32 mouse cellular contexts compared by ENCODE assay signal in the genomic region with DNA sequence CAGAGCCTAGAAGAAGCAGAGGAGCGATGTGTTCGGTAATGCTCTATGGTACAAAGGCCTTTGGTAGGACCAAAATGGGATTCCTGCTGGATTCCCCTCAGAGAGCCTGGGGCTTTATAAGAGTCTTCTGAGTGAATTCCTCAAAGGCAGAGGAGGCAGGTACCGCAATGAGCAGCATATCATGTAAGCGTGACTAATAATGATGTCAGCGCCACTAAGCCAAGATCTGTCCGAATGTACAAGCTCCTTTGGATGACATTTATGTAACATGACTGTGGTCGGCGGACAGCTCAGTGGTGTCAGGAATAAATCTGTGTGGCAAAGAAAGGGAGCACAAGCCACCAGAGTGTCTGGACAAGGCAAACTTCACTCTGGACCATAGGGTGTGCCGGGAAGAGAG.
A peak's percentile ranks its signal among the peaks of the same experiment; 100 is the strongest.
DNase-seq lines count a peak whose midpoint lies in the region; ATAC-seq and TF ChIP-seq lines count a peak whose summit lies in the region.
"Had no signal": no experiment of that assay in that cellular context is flagged by ENCODE, and none has a peak within 500 bp of the region (broad histone marks: within the 10 kb centered on the region; RNA-seq: fewer than 3 reads in every experiment).

No protein-coding gene starts in this region.

- no peaks in the 10 kb centered on the region for H3K36me3 ChIP-seq in kidney, embryonic 16.5 days (ENCODE audit: insufficient read depth, low read length)
- H3K36me3 ChIP-seq in E14TG2a.4 (ENCODE audit: insufficient read depth, low read length) = no peaks in the 10 kb centered on the region
- H3K36me3 ChIP-seq in hindbrain, embryonic 11.5 days (ENCODE audit: control insufficient read depth, insufficient read depth, low read length) = no peaks in the 10 kb centered on the region
- H3K36me3 ChIP-seq: embryonic facial prominence, embryonic 12.5 days; forebrain, embryonic 10.5 days; forebrain, embryonic 15.5 days; liver, embryonic 12.5 days had no signal

- no peak for DNase-seq in kidney, postnatal 36 days
- DNase-seq in 3T3-L1 (ENCODE audit: low read depth, low spot score) (peak; percentile 95), adipocyte (ENCODE audit: low spot score) (peak; percentile 21)
- no peak for DNase-seq in hindbrain, embryonic 11.5 days (ENCODE audit: low spot score)
- no peak for DNase-seq in lung, adult 2 months
- DNase-seq: adrenal gland, postnatal 25 days; cerebellum, adult 18-20 months; cerebellum, postnatal 36 days; embryo, embryonic 11 days; gastrocnemius, adult 2 months; gastrocnemius, postnatal 36 days; heart, postnatal 36 days; kidney, adult 9 months; kidney, postnatal 14 days; liver, postnatal 0 days; lung, postnatal 4 days; right cerebral cortex, adult 18-20 months; spleen, adult 18-20 months; thymus, adult 2 months; thymus, postnatal 36 days had no signal

- H3K4me2 ChIP-seq in kidney, embryonic 16.5 days (replicated peaks; ENCODE audit: low read depth, low read length) = no peak overlapping the region
- no peak overlapping the region for H3K4me2 ChIP-seq in hindbrain, embryonic 11.5 days (replicated peaks; ENCODE audit: low read depth, low read length)
- H3K4me2 ChIP-seq: embryonic facial prominence, embryonic 12.5 days; forebrain, embryonic 15.5 days; hindbrain, embryonic 14.5 days; liver, embryonic 12.5 days had no signal

- ATAC-seq in kidney, embryonic 16.5 days (ENCODE audit: low FRiP score, low TSS enrichment) = 0 out of 2 replicates have a peak, but pooled peaks have one; percentile 27
- ATAC-seq in hindbrain, embryonic 11.5 days (ENCODE audit: low FRiP score) = no peak
- ATAC-seq: forebrain, embryonic 15.5 days; intestine, postnatal 0 days; liver, embryonic 12.5 days; liver, postnatal 0 days; lung, postnatal 0 days; midbrain, embryonic 16.5 days had no signal

- no peaks in the 10 kb centered on the region for H3K27me3 ChIP-seq in kidney, embryonic 16.5 days (ENCODE audit: insufficient read depth, low read length)
- H3K27me3 ChIP-seq in E14TG2a.4 (ENCODE audit: insufficient read depth, low read length) = no peaks in the 10 kb centered on the region
- H3K27me3 ChIP-seq in hindbrain, embryonic 11.5 days (ENCODE audit: control insufficient read depth, insufficient read depth, low read length) = no peaks in the 10 kb centered on the region
- H3K27me3 ChIP-seq: embryonic facial prominence, embryonic 12.5 days; forebrain, embryonic 15.5 days; liver, embryonic 12.5 days had no signal

- H3K4me3 ChIP-seq in kidney, embryonic 16.5 days (ENCODE audit: low read length) = no peak overlapping the region
- H3K4me3 ChIP-seq in E14TG2a.4 (replicated peaks; ENCODE audit: low read length) = peak overlapping the region; percentile 57
- H3K4me3 ChIP-seq in hindbrain, embryonic 11.5 days (ENCODE audit: low read depth, low read length) = no peak overlapping the region
- no peak overlapping the region for H3K4me3 ChIP-seq in lung, adult 2 months (replicated peaks; ENCODE audit: extremely low read depth, low read depth, low read length)
- H3K4me3 ChIP-seq: embryonic facial prominence, embryonic 12.5 days; forebrain, embryonic 10.5 days; forebrain, embryonic 15.5 days; gastrocnemius, adult 2 months; left cerebral cortex, adult 2 months; liver, embryonic 12.5 days; megakaryocyte, embryonic 14.5 days had no signal

- no peak overlapping the region for H3K27ac ChIP-seq in kidney, embryonic 16.5 days (ENCODE audit: low read length)
- H3K27ac ChIP-seq in hindbrain, embryonic 11.5 days (ENCODE audit: low read depth, low read length) = no peak overlapping the region
- H3K27ac ChIP-seq: embryonic facial prominence, embryonic 12.5 days; forebrain, embryonic 10.5 days; forebrain, embryonic 15.5 days; gastrocnemius, adult 2 months; hindbrain, embryonic 14.5 days; left cerebral cortex, adult 2 months; liver, embryonic 12.5 days had no signal

- H3K9ac ChIP-seq in kidney, embryonic 16.5 days (replicated peaks; ENCODE audit: low read length) = no peak overlapping the region
- no peak overlapping the region for H3K9ac ChIP-seq in hindbrain, embryonic 11.5 days (ENCODE audit: low read depth, low read length)
- H3K9ac ChIP-seq: embryonic facial prominence, embryonic 12.5 days; forebrain, embryonic 15.5 days; hindbrain, embryonic 14.5 days; liver, embryonic 12.5 days; liver, postnatal 0 days had no signal

- TF ChIP-seq CTCF in E14TG2a.4 (conservative IDR thresholded peaks at IDR 0.05; ENCODE audit: low read length) = no peak
- no peak for TF ChIP-seq CTCF in lung, adult 2 months (IDR thresholded peaks at IDR 0.05; ENCODE audit: insufficient read depth, low read length)

- no peaks in the 10 kb centered on the region for H3K4me1 ChIP-seq in kidney, embryonic 16.5 days (ENCODE audit: insufficient read depth, low read length)
- H3K4me1 ChIP-seq in E14TG2a.4 (replicated peaks; ENCODE audit: low read depth, low read length) = peaks cover 14% of the 10 kb centered on the region
- H3K4me1 ChIP-seq in hindbrain, embryonic 11.5 days (replicated peaks; ENCODE audit: control insufficient read depth, insufficient read depth, low read length) = no peaks in the 10 kb centered on the region
- H3K4me1 ChIP-seq in lung, adult 2 months (ENCODE audit: control insufficient read depth, insufficient read depth, low read length) = no peaks in the 10 kb centered on the region
- H3K4me1 ChIP-seq: embryonic facial prominence, embryonic 12.5 days; forebrain, embryonic 10.5 days; forebrain, embryonic 15.5 days; liver, embryonic 12.5 days; megakaryocyte, embryonic 14.5 days had no signal

- H3K9me3 ChIP-seq in kidney, embryonic 16.5 days (ENCODE audit: low read length) = no peaks in the 10 kb centered on the region
- no peaks in the 10 kb centered on the region for H3K9me3 ChIP-seq in E14TG2a.4 (ENCODE audit: low read length)
- H3K9me3 ChIP-seq in hindbrain, embryonic 11.5 days (ENCODE audit: control insufficient read depth, low read length) = no peaks in the 10 kb centered on the region
- H3K9me3 ChIP-seq: embryonic facial prominence, embryonic 12.5 days; forebrain, embryonic 10.5 days; forebrain, embryonic 15.5 days; liver, embryonic 12.5 days had no signal

- WGBS in kidney, embryonic 16.5 days = 94% methylated on average over 9 of the region's 9 CpGs
- WGBS in hindbrain, embryonic 11.5 days = 93% methylated on average over 9 of the region's 9 CpGs
- 91% methylated on average over 9 of the region's 9 CpGs for WGBS in lung, adult 2 months

- TF ChIP-seq POLR2A in lung, adult 2 months (IDR thresholded peaks at IDR 0.05; ENCODE audit: borderline replicate concordance, extremely low read depth, low read depth, low read length) = no peak

Comparison
In these comparisons a context has a peak if more than half of its experiments do, and no peak if none do; other contexts are left out.
1. DNase-seq: peak in 3T3-L1 (single experiment) and adipocyte (single experiment); none in kidney, postnatal 36 days (0 of 2), hindbrain, embryonic 11.5 days (single experiment) and lung, adult 2 months (single experiment).